Mouse (Mus musculus): ENCODE measurements at regions not wholly inside any gene's neighbourhood (a gene's known extent, or its start where the extent isn't known, plus 50 kb on each side); places are given as distances from the start of the nearest gene placed in this dataset.

- Histone ChIP-seq H3K36me3 (ENCODE audit: control insufficient read depth, insufficient read depth, low read length) (no peaks in the 10 kb centered on the region), H3K9ac (ENCODE audit: low read depth, low read length) (no peak overlapping the region), H3K27ac (replicated peaks; ENCODE audit: low read depth, low read length) (no peak overlapping the region), H3K9me3 (ENCODE audit: control insufficient read depth, low read length) (no peaks in the 10 kb centered on the region), H3K4me3 (ENCODE audit: low read depth, low read length) (no peak overlapping the region), H3K27me3 (replicated peaks; ENCODE audit: control insufficient read depth, insufficient read depth, low read length) (no peaks in the 10 kb centered on the region), H3K4me1 (ENCODE audit: control insufficient read depth, insufficient read depth, low read length) (no peaks in the 10 kb centered on the region), H3K4me2 (ENCODE audit: low read depth, low read length) (no peak overlapping the region)
- no peak for ATAC-seq (ENCODE audit: low read depth)
- WGBS, result 77% methylated on average over 4 of the region's 4 CpGs
- DNase-seq (ENCODE audit: low spot score), result no peak
Measured at GRCm38 (mm10) chr15:62400984-62401609, 1443.9 kb downstream of the Gsdmc2 start.

- Histone ChIP-seq H3K4me1 (ENCODE audit: control insufficient read depth, insufficient read depth, low read length) (no peaks in the 10 kb centered on the region), H3K4me3 (ENCODE audit: low read depth, low read length) (no peak overlapping the region), H3K9me3 (ENCODE audit: control insufficient read depth, low read length) (no peaks in the 10 kb centered on the region), H3K27me3 (replicated peaks; ENCODE audit: control insufficient read depth, insufficient read depth, low read length) (no peaks in the 10 kb centered on the region), H3K36me3 (ENCODE audit: control insufficient read depth, insufficient read depth, low read length) (no peaks in the 10 kb centered on the region), H3K4me2 (ENCODE audit: low read depth, low read length) (no peak overlapping the region), H3K27ac (replicated peaks; ENCODE audit: low read depth, low read length) (no peak overlapping the region), H3K9ac (ENCODE audit: low read depth, low read length) (no peak overlapping the region)
- no peak for ATAC-seq (ENCODE audit: low read depth)
- 70% methylated on average over 1 of the region's 1 CpGs for WGBS
- DNase-seq (ENCODE audit: low spot score), result no peak
Measured at GRCm38 (mm10) chr15:62399381-62399780, 1445.6 kb downstream of the Gsdmc2 start.

GRCm38 (mm10) chr15:62397009-62397408, 1448.0 kb downstream of the Gsdmc2 start:
- Histone ChIP-seq H3K4me1 (ENCODE audit: control insufficient read depth, insufficient read depth, low read length) (no peaks in the 10 kb centered on the region), H3K9ac (ENCODE audit: low read depth, low read length) (no peak overlapping the region), H3K9me3 (ENCODE audit: control insufficient read depth, low read length) (no peaks in the 10 kb centered on the region), H3K4me2 (ENCODE audit: low read depth, low read length) (no peak overlapping the region), H3K27me3 (replicated peaks; ENCODE audit: control insufficient read depth, insufficient read depth, low read length) (no peaks in the 10 kb centered on the region), H3K36me3 (ENCODE audit: control insufficient read depth, insufficient read depth, low read length) (no peaks in the 10 kb centered on the region), H3K4me3 (ENCODE audit: low read depth, low read length) (no peak overlapping the region), H3K27ac (replicated peaks; ENCODE audit: low read depth, low read length) (no peak overlapping the region)
- ATAC-seq (ENCODE audit: low read depth) (no peak), DNase-seq (ENCODE audit: low spot score) (no peak)
- WGBS, result 71% methylated on average over 7 of the region's 7 CpGs

GRCm38 (mm10) chr15:62395377-62395776, 1449.6 kb downstream of the Gsdmc2 start:
- 85% methylated on average over 2 of the region's 2 CpGs for WGBS
- no peaks in the 10 kb centered on the region for H3K4me1 ChIP-seq (ENCODE audit: control insufficient read depth, insufficient read depth, low read length)
- no peaks in the 10 kb centered on the region for H3K9me3 ChIP-seq (ENCODE audit: control insufficient read depth, low read length)

GRCm38 (mm10) chr15:62393416-62393815, 1451.6 kb downstream of the Gsdmc2 start:
- Histone ChIP-seq H3K4me1 (ENCODE audit: control insufficient read depth, insufficient read depth, low read length) (no peaks in the 10 kb centered on the region), H3K9me3 (ENCODE audit: control insufficient read depth, low read length) (no peaks in the 10 kb centered on the region), H3K4me2 (ENCODE audit: low read depth, low read length) (no peak overlapping the region), H3K27me3 (replicated peaks; ENCODE audit: control insufficient read depth, insufficient read depth, low read length) (no peaks in the 10 kb centered on the region), H3K4me3 (ENCODE audit: low read depth, low read length) (no peak overlapping the region), H3K9ac (ENCODE audit: low read depth, low read length) (no peak overlapping the region), H3K36me3 (ENCODE audit: control insufficient read depth, insufficient read depth, low read length) (no peaks in the 10 kb centered on the region), H3K27ac (replicated peaks; ENCODE audit: low read depth, low read length) (no peak overlapping the region)
- no peak for ATAC-seq (ENCODE audit: low read depth)
- WGBS, result 95% methylated on average over 3 of the region's 3 CpGs
- no peak for DNase-seq (ENCODE audit: low spot score)

More at GRCm38 (mm10) chr15:62395377-62395776, 1449.6 kb downstream of the Gsdmc2 start:
- Histone ChIP-seq H3K9ac (ENCODE audit: low read depth, low read length) (no peak overlapping the region), H3K4me2 (ENCODE audit: low read depth, low read length) (no peak overlapping the region), H3K4me3 (ENCODE audit: low read depth, low read length) (no peak overlapping the region), H3K27ac (replicated peaks; ENCODE audit: low read depth, low read length) (no peak overlapping the region), H3K36me3 (ENCODE audit: control insufficient read depth, insufficient read depth, low read length) (no peaks in the 10 kb centered on the region), H3K27me3 (replicated peaks; ENCODE audit: control insufficient read depth, insufficient read depth, low read length) (no peaks in the 10 kb centered on the region)
- ATAC-seq (ENCODE audit: low read depth) (no peak), DNase-seq (ENCODE audit: low spot score) (no peak)

GRCm38 (mm10) chr15:62392839-62393238, 1452.1 kb downstream of the Gsdmc2 start:
- H3K36me3 ChIP-seq (ENCODE audit: control insufficient read depth, insufficient read depth, low read length), result no peaks in the 10 kb centered on the region
- peak; percentile 8 for DNase-seq (ENCODE audit: low spot score)
- ATAC-seq (ENCODE audit: low read depth), result no peak

GRCm38 (mm10) chr15:62392381-62392780, 1452.6 kb downstream of the Gsdmc2 start:
- Histone ChIP-seq H3K27me3 (replicated peaks; ENCODE audit: control insufficient read depth, insufficient read depth, low read length) (no peaks in the 10 kb centered on the region), H3K4me1 (ENCODE audit: control insufficient read depth, insufficient read depth, low read length) (no peaks in the 10 kb centered on the region), H3K9ac (ENCODE audit: low read depth, low read length) (no peak overlapping the region), H3K27ac (replicated peaks; ENCODE audit: low read depth, low read length) (no peak overlapping the region), H3K9me3 (ENCODE audit: control insufficient read depth, low read length) (no peaks in the 10 kb centered on the region), H3K36me3 (ENCODE audit: control insufficient read depth, insufficient read depth, low read length) (no peaks in the 10 kb centered on the region), H3K4me2 (ENCODE audit: low read depth, low read length) (no peak overlapping the region), H3K4me3 (ENCODE audit: low read depth, low read length) (no peak overlapping the region)
- no peak for ATAC-seq (ENCODE audit: low read depth)
- DNase-seq (ENCODE audit: low spot score), result peak; percentile 26
- WGBS, result 57% methylated on average over 3 of the region's 3 CpGs

More at GRCm38 (mm10) chr15:62392839-62393238, 1452.1 kb downstream of the Gsdmc2 start:
- no peaks in the 10 kb centered on the region for H3K4me1 ChIP-seq (ENCODE audit: control insufficient read depth, insufficient read depth, low read length)
- H3K9ac ChIP-seq (ENCODE audit: low read depth, low read length), result no peak overlapping the region
- H3K9me3 ChIP-seq (ENCODE audit: control insufficient read depth, low read length), result no peaks in the 10 kb centered on the region
- 29% methylated on average over 1 of the region's 1 CpGs for WGBS
- H3K27me3 ChIP-seq (replicated peaks; ENCODE audit: control insufficient read depth, insufficient read depth, low read length), result no peaks in the 10 kb centered on the region
- H3K27ac ChIP-seq (replicated peaks; ENCODE audit: low read depth, low read length), result no peak overlapping the region
- H3K4me2 ChIP-seq (ENCODE audit: low read depth, low read length), result no peak overlapping the region
- H3K4me3 ChIP-seq (ENCODE audit: low read depth, low read length), result no peak overlapping the region

- DNase-seq (ENCODE audit: low spot score) (no peak), ATAC-seq (ENCODE audit: low read depth) (no peak)
- no peak overlapping the region for H3K4me2 ChIP-seq (ENCODE audit: low read depth, low read length)
- no peaks in the 10 kb centered on the region for H3K9me3 ChIP-seq (ENCODE audit: control insufficient read depth, low read length)
- no peak overlapping the region for H3K9ac ChIP-seq (ENCODE audit: low read depth, low read length)
- H3K4me3 ChIP-seq (ENCODE audit: low read depth, low read length), result no peak overlapping the region
- no peaks in the 10 kb centered on the region for H3K36me3 ChIP-seq (ENCODE audit: control insufficient read depth, insufficient read depth, low read length)
- H3K4me1 ChIP-seq (ENCODE audit: control insufficient read depth, insufficient read depth, low read length), result no peaks in the 10 kb centered on the region
- 86% methylated on average over 3 of the region's 3 CpGs for WGBS
- no peak overlapping the region for H3K27ac ChIP-seq (replicated peaks; ENCODE audit: low read depth, low read length)
- no peaks in the 10 kb centered on the region for H3K27me3 ChIP-seq (replicated peaks; ENCODE audit: control insufficient read depth, insufficient read depth, low read length)
Measured at GRCm38 (mm10) chr15:62389431-62390105, 1455.4 kb downstream of the Gsdmc2 start.

GRCm38 (mm10) chr15:62382233-62382632, 1459.4 kb upstream of the A1bg start:
- DNase-seq (ENCODE audit: low spot score) (no peak), ATAC-seq (ENCODE audit: low read depth) (no peak)
- WGBS, result 79% methylated on average over 2 of the region's 2 CpGs
- no peak overlapping the region for H3K9ac ChIP-seq (ENCODE audit: low read depth, low read length)
- H3K4me2 ChIP-seq (ENCODE audit: low read depth, low read length), result no peak overlapping the region
- H3K4me3 ChIP-seq (ENCODE audit: low read depth, low read length), result no peak overlapping the region
- no peaks in the 10 kb centered on the region for H3K27me3 ChIP-seq (replicated peaks; ENCODE audit: control insufficient read depth, insufficient read depth, low read length)
- no peaks in the 10 kb centered on the region for H3K36me3 ChIP-seq (ENCODE audit: control insufficient read depth, insufficient read depth, low read length)
- H3K9me3 ChIP-seq (ENCODE audit: control insufficient read depth, low read length), result no peaks in the 10 kb centered on the region
- no peaks in the 10 kb centered on the region for H3K4me1 ChIP-seq (ENCODE audit: control insufficient read depth, insufficient read depth, low read length)
- no peak overlapping the region for H3K27ac ChIP-seq (replicated peaks; ENCODE audit: low read depth, low read length)
